Comparison of ENCODE assay signal across 12 mouse cellular contexts in genomic region chr3:69171123-69171522, GRCm38 (mm10). TPM values are rescaled to one million over a fixed set of nuclear protein-coding genes. Genes with fewer than 3 reads are reported as not detected.
DNase-seq lines count a peak whose midpoint lies in the region; ATAC-seq and TF ChIP-seq lines count a peak whose summit lies in the region.
"Had no signal": no experiment of that assay in that cellular context is flagged by ENCODE, and none has a peak within 500 bp of the region (broad histone marks: within the 10 kb centered on the region; RNA-seq: fewer than 3 reads in every experiment).

No protein-coding gene starts in this region.

- no peak for TF ChIP-seq POLR2A in cerebellum, adult 2 months (IDR thresholded peaks at IDR 0.05; ENCODE audit: borderline replicate concordance, insufficient read depth, low read length)

- no peak overlapping the region for H3K27ac ChIP-seq in cerebellum, adult 2 months (ENCODE audit: insufficient read depth, low read length)
- no peak overlapping the region for H3K27ac ChIP-seq in forebrain, embryonic 12.5 days
- H3K27ac ChIP-seq: heart, embryonic 13.5 days had no signal

- DNase-seq in heart, adult 11 months, result peak; percentile 92
- DNase-seq in heart, postnatal 25 days (ENCODE audit: low spot score), result no peak
- DNase-seq in CD4-positive helper T cell, adult 2 months (ENCODE audit: low read depth, low spot score), result peak; percentile 37
- peak; percentile 60 to 75 for DNase-seq in cerebellum, adult 2 months
- DNase-seq in kidney, postnatal 14 days, result no peak
- DNase-seq in liver, result no peak
- DNase-seq: kidney, adult 2 months had no signal

- no peak overlapping the region for H3K4me2 ChIP-seq in forebrain, embryonic 12.5 days
- H3K4me2 ChIP-seq: heart, embryonic 13.5 days had no signal

- H3K4me3 ChIP-seq in cerebellum, adult 2 months (replicated peaks; ENCODE audit: insufficient read depth, low read depth, low read length), result no peak overlapping the region
- no peak overlapping the region for H3K4me3 ChIP-seq in forebrain, embryonic 12.5 days (replicated peaks)
- H3K4me3 ChIP-seq: heart, embryonic 13.5 days had no signal

- H3K9ac ChIP-seq in forebrain, embryonic 12.5 days, result no peak overlapping the region
- H3K9ac ChIP-seq: heart, embryonic 13.5 days had no signal

- no peaks in the 10 kb centered on the region for H3K9me3 ChIP-seq in forebrain, embryonic 12.5 days
- H3K9me3 ChIP-seq: heart, embryonic 13.5 days had no signal

- 2% methylated on average over 4 of the region's 4 CpGs for WGBS in cerebellum, adult 2 months
- 85% methylated on average over 4 of the region's 4 CpGs for WGBS in forebrain, embryonic 12.5 days

- intact Hi-C loops in heart, postnatal 25 days (cut with DNase I), result no loop called here

- ATAC-seq in megakaryocyte progenitor cell, adult 5-6 weeks (replicated peaks; ENCODE audit: poor library complexity), result peak; percentile 88
- ATAC-seq in forebrain, embryonic 12.5 days (ENCODE audit: low FRiP score), result no peak

- TF ChIP-seq CTCF in cerebellum, adult 2 months (IDR thresholded peaks at IDR 0.05; ENCODE audit: borderline replicate concordance, insufficient read depth, low read depth, low read length), result no peak

- H3K4me1 ChIP-seq in cerebellum, adult 2 months (ENCODE audit: control insufficient read depth, insufficient read depth, low read length), result peaks cover 6% of the 10 kb centered on the region
- peaks cover 4% of the 10 kb centered on the region; the same call in 1 of the 2 replicates for H3K4me1 ChIP-seq in forebrain, embryonic 12.5 days
- H3K4me1 ChIP-seq: heart, embryonic 13.5 days had no signal

- no peaks in the 10 kb centered on the region for H3K36me3 ChIP-seq in forebrain, embryonic 12.5 days (replicated peaks)
- H3K36me3 ChIP-seq: heart, embryonic 13.5 days had no signal

- no peaks in the 10 kb centered on the region for H3K27me3 ChIP-seq in cerebellum, adult 2 months (ENCODE audit: control insufficient read depth, insufficient read depth, low read length)
- H3K27me3 ChIP-seq in forebrain, embryonic 12.5 days, result no peaks in the 10 kb centered on the region
- H3K27me3 ChIP-seq: heart, embryonic 13.5 days had no signal

RNA-seq across cellular contexts. Expression of gene Kpna4, which starts 44.2 kb away (rescaled TPM):
- 10 to 100 TPM; 78.0 to 84.2 TPM for total RNA-seq in heart, postnatal 25 days (2021)
- 31.0 and 31.4 TPM in 2 replicates for polyA plus RNA-seq in cerebellum, adult 2 months (2012; rRNA removed)
- total RNA-seq in megakaryocyte progenitor cell, adult 5-6 weeks (2015), result 74.0 and 86.1 TPM in 2 replicates
- 51.8 and 58.9 TPM in 2 replicates for total RNA-seq in megakaryocyte progenitor cell, adult 5-6 weeks (2017)
- 53.3 and 56.6 TPM in 2 replicates for polyA plus RNA-seq in forebrain, embryonic 12.5 days (2016; fragmentation: Nextera tagmentation; extraction: Ambion mirVana)

RNA-seq across cellular contexts. Expression of gene Arl14, which starts 51.1 kb away (rescaled TPM):
- not detected for total RNA-seq in heart, postnatal 25 days (2021)
- polyA plus RNA-seq in cerebellum, adult 2 months (2012; rRNA removed), result not detected in 2 replicates
- total RNA-seq in megakaryocyte progenitor cell, adult 5-6 weeks (2015), result not detected in 2 replicates
- total RNA-seq in megakaryocyte progenitor cell, adult 5-6 weeks (2017), result not detected in 2 replicates
- polyA plus RNA-seq in forebrain, embryonic 12.5 days (2016; fragmentation: Nextera tagmentation; extraction: Ambion mirVana), result not detected in 2 replicates
- total RNA-seq: left cerebral cortex, postnatal 10 days had no signal
- polyA plus RNA-seq: heart, embryonic 13.5 days; kidney, adult 2 months; testis, adult 2 months had no signal

Comparison
In these comparisons a context has a peak if more than half of its experiments do, and no peak if none do; other contexts are left out.
1. DNase-seq: peak in heart, adult 11 months (single experiment), CD4-positive helper T cell, adult 2 months (single experiment) and cerebellum, adult 2 months (2 of 2); none in heart, postnatal 25 days (single experiment), kidney, postnatal 14 days (single experiment) and liver (single experiment).